Mouse (Mus musculus): ENCODE data around the gene Ear1. TPM values are rescaled to one million over a fixed set of nuclear protein-coding genes. Genes with fewer than 3 reads are reported as not detected.

Gene Ear1
- polyA plus RNA-seq, 1 experiment from 2014 or later = not detected

Other genes starting within 250 kb of the Ear1 start
- not detected in 2 replicates for gene Gm8165, start 198.3 kb downstream of the Ear1 start, polyA plus RNA-seq (2016; fragmentation: Nextera tagmentation; extraction: Ambion mirVana)
- gene Gm7324, start 177.7 kb downstream of the Ear1 start, polyA plus RNA-seq (2016; fragmentation: Nextera tagmentation; extraction: Ambion mirVana) = 2.6 TPM in 2 replicates
- gene Gm16506, start 148.0 kb downstream of the Ear1 start, polyA plus RNA-seq (2016; fragmentation: Nextera tagmentation; extraction: Ambion mirVana) = not detected in 2 replicates
- not detected in 2 replicates for gene Gm6526, start 127.7 kb downstream of the Ear1 start, polyA plus RNA-seq (2016; fragmentation: Nextera tagmentation; extraction: Ambion mirVana)
- gene Gm8180, start 90.8 kb downstream of the Ear1 start, polyA plus RNA-seq (2016; fragmentation: Nextera tagmentation; extraction: Ambion mirVana) = not detected in 2 replicates
- gene Ear10, start 48.0 kb upstream of the Ear1 start, polyA plus RNA-seq (2016; fragmentation: Nextera tagmentation; extraction: Ambion mirVana) = not detected in 2 replicates
- 6.6 TPM in 2 replicates for gene Gm8113, start 49.9 kb upstream of the Ear1 start, polyA plus RNA-seq (2016; fragmentation: Nextera tagmentation; extraction: Ambion mirVana)
- gene Ang5, start 81.6 kb upstream of the Ear1 start, polyA plus RNA-seq (2016; fragmentation: Nextera tagmentation; extraction: Ambion mirVana) = not detected in 2 replicates
- not detected in 2 replicates for gene Ang6, start 126.8 kb upstream of the Ear1 start, polyA plus RNA-seq (2016; fragmentation: Nextera tagmentation; extraction: Ambion mirVana)
- gene Ear2, start 227.1 kb upstream of the Ear1 start, polyA plus RNA-seq (2016; fragmentation: Nextera tagmentation; extraction: Ambion mirVana) = not detected in 2 replicates
- not detected in 2 replicates for gene Gm3327, start 248.3 kb upstream of the Ear1 start, polyA plus RNA-seq (2016; fragmentation: Nextera tagmentation; extraction: Ambion mirVana)